Mouse (Mus musculus): ENCODE results near the gene Olfr643.
A peak's percentile ranks its signal among the peaks of the same experiment; 100 is the strongest.
"Not testable (repeated sequence)": the region's sequence is repeated elsewhere in the genome, so short reads cannot be mapped to it uniquely, and the experiment has no call there.

Olfr643 gene

GRCm38 (mm10) chr7:104018953-104019352 is 118.3 kb downstream of the Olfr643 start:
- no peak for DNase-seq (ENCODE audit: low read depth)

- DNase-seq (ENCODE audit: low read depth), result no peak
Measured at GRCm38 (mm10) chr7:104017203-104017602, 120.0 kb downstream of the Olfr643 start, which contains the start of gene Olfr639. Gene Olfr639, minus strand, starts transcription at chr7:104017303.

GRCm38 (mm10) chr7:103999124-103999523 is 138.1 kb downstream of the Olfr643 start:
- DNase-seq (ENCODE audit: low read depth), result peak; percentile 10

- DNase-seq (ENCODE audit: low read depth), result no peak
Measured at GRCm38 (mm10) chr7:103998446-103998845, 138.8 kb downstream of the Olfr643 start, which contains the start of gene Olfr638. Gene Olfr638, plus strand, starts transcription at chr7:103998746.

- peak; percentile 11 for DNase-seq (ENCODE audit: low read depth)
Measured at GRCm38 (mm10) chr7:103971782-103972181, 165.4 kb downstream of the Olfr643 start.

GRCm38 (mm10) chr7:103970852-103971251 is 166.4 kb downstream of the Olfr643 start, which contains the start of gene Olfr635:
Gene Olfr635, plus strand, starts transcription at chr7:103971152.
- DNase-seq (ENCODE audit: low read depth), result no peak

GRCm38 (mm10) chr7:103966873-103967272 is 170.3 kb downstream of the Olfr643 start:
- not testable (repeated sequence) for DNase-seq (ENCODE audit: low read depth)

Measured in 416B (cell line).